Mouse (Mus musculus) hindlimb bud, embryonic 11.5 days (tissue): ENCODE measurements at regions not wholly inside any gene's neighbourhood (a gene's known extent, or its start where the extent isn't known, plus 50 kb on each side); places are given as distances from the start of the nearest gene placed in this dataset.

ENCODE experiments used
- DNase-seq: peaks from one replicate; pipeline ENCODE4 v3.0.0-alpha.2; 2012; ENCODE audit warnings: low read depth, low spot score; ENCODE audit errors: extremely low spot score

DNA sequence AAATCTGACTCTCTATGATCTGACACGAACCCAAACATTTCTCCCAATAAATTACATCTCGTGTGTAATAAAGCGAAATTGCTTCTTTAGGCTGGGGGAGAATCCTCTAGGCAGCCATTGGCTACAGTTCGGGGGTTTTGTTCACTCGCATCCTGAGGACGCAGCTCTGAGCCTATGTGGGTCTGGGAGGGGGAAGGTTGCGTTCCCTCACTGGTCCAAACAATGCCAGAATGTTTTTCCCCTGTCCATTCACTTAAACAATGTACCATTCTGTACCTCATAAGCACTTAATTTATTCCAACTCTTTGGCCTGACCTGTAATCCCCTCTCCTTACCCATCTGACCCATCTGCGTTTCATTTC lies 308.6 kb downstream of the Spry2 start:
- DNase-seq, result no peak

GRCm38 (mm10) chr14:105584632-105585031 lies 312.0 kb downstream of the Spry2 start:
- DNase-seq, result no peak

DNA sequence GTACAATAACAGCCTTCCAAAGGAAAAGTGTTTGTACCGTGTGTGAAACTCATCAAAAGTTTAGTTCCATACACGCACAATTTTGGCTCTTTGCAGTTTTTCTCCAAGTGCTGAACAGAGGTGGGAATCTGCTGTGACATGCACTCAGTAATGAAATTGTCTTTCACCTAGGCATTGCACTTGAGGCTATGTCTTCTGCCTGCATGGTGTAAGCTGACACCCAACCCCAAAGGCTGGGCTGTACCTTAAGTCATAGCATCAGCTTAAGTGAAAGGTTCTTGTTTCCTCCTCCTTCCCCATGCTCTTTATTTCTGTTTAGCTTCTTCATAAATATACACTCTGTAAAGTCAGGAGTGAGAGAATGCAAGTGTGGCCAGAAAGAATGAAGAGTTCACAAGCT lies 313.1 kb downstream of the Spry2 start:
- no peak for DNase-seq

DNA sequence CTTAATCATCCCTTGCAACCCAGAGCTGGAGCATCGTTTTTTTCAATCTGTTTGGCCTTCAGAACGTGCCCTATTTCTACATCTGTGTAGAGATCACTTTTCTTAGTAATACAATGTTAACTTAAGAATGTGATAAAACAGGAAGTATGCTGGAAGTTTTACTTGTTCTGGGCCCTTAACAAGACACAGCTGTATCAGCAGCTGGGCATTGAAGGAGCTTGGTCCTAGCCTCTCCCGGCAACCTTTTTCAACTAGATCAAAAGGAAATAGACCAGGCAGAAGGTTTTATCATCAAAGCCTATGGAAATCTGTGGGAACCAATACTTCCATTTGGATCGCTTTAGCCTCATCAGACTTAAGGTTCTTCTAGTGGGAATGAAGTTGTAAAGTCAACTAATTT lies 317.9 kb downstream of the Ndfip2 start:
- no peak for DNase-seq

DNA sequence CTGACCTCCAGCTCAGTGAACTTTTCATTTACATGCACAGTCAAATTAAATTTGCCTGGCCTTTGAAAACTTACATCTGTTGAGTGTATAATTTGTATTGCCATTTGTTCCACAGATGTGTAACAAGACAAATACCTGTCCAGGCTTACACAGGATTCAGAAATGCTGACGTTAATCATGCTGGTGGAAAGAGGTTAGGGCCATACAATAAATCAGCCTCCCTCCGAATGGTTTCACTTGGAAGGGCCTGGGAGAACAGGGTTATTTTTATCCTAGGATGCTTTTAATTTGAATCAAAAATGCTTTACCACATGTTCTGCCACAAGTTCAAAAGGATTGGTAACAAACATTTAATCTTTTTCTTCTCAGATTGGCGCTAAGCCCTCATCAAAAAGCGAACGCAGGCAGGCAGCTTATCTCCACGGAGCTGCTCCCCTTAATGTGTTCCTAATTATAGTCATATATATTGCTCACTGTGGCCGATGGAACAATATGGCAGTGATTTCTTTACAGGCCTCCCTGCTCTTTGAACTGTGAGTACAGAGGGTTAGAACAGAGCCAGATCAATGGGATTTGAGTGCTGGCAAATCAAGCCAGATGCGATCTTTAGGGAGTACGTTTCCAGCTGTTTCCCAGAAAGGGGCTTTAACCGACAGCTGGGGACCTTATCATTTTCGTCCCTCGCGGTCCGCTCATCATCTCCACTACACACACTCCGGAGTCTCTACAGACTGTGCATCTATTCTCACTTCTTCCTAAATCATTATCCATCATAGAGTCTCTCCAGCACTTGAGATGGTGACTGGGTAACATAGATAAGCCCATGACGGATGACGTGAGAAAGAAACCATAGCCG lies 313.9 kb downstream of the Ndfip2 start:
- DNase-seq, result no peak

GRCm38 (mm10) chr14:105570156-105570555 lies 311.8 kb downstream of the Ndfip2 start:
- DNase-seq, result no peak

DNA sequence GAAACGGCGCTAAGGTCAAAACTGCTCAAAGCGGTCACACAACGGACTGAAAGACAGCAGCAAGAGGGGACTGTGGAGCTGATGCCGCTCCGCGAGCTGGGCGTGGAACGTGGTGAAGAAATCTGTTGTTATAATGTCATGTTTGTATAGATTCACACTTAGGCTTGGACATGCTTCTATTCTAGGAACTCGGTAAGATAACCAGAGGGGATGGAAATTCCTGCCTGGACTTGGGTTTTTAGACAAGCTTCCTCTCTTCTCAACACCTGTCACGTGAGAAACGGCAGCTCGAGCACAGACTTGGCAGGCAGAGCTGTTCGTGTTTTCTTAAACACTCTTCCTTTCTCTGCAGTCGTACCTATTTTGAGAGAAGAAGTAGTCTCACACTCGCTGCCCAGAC lies 307.5 kb downstream of the Ndfip2 start:
- DNase-seq, result no peak

DNA sequence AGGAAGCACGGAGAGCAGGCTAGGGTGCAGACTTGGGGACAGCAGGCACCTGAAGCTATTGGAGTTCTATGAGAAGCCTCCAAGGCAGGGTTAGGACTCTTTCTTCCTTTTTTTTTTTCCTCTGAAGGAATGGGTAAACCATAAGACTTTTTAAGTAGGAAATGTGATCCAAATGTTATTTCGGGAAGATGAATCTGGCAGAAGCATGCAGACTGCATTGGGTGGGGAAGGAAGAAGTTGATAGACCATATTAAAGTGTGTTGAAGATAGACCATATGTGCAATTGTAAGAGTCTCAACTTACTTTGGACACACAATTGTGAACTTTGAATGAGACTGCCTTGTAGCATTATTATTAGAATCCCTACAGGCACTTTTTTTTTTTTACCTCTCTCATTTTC lies 304.5 kb downstream of the Ndfip2 start:
- no peak for DNase-seq

- DNase-seq, result no peak
These were observed 298.4 kb downstream of the Ndfip2 start for GRCm38 (mm10) chr14:105556813-105557212.

DNA sequence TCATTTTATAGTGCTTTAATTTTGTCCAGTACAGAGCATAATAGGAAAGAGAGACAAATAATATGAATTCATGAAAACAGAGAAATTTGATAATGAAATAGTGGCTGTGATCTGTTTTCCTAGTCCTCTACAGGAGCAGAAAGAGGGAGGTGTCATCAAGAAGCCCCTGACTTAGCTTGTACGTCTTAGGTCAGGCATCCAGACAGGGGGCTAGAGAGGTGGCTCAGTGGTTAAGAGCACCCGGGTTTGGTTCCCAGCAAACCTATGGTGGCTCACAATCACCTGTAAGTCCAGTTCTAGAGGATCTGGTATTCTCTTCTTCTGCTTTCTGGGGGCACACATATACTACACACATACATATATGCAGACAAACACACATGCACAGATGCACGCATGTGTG lies 285.7 kb downstream of the Ndfip2 start:
- no peak for DNase-seq

GRCm38 (mm10) chr14:105542486-105543145 lies 284.2 kb downstream of the Ndfip2 start:
- DNase-seq, result no peak

GRCm38 (mm10) chr14:105542090-105542485 lies 283.7 kb downstream of the Ndfip2 start:
- no peak for DNase-seq

DNA sequence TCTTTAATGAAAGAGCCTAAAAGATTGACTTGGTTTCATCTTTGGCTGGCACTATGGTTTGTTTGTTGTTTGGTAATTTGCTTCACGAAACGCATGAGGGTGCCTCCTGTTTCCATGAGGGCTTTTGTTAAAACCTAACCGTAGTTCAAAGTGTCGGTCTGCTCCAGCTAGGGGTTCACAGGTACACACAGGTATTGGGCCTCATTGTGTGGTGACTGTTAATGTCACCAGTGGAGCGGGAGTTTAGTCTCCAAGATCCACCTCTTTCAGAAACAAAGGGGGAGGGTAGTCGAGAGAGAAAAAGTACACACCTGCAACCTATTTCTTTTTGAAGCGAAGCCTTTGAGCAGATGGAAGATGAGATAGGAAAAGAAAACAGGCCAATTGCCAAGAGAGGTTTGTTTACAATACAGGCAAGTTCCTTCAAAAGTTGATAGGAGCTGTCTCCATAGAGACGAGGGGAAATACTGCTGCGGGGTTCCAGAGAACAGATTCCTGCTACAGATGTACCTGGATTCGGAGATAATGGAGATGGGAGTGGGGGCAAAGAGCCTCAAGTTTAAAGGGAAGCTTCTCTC lies 273.9 kb downstream of the Ndfip2 start:
- no peak for DNase-seq

DNA sequence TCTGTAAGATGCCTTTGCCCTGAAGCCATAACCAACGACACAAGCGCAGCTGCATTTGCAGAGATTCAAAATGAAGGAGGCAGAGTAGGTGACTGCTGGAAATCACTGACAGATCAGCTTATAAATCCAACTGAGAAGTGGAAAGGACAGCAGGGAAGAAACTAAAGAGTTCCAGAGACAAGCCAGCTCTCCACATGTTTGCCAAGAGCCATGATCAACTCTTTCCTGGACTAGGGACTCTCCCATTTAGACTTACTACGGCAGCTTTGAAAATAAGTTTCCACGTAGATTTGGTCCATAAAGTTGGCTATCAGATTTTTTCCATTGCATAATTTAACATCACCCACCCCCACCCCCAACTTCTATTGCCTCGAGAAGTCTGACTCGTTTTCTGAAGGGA lies 269.7 kb downstream of the Ndfip2 start:
- no peak for DNase-seq

GRCm38 (mm10) chr14:105523849-105524248 lies 265.5 kb downstream of the Ndfip2 start:
- DNase-seq, result no peak

DNA sequence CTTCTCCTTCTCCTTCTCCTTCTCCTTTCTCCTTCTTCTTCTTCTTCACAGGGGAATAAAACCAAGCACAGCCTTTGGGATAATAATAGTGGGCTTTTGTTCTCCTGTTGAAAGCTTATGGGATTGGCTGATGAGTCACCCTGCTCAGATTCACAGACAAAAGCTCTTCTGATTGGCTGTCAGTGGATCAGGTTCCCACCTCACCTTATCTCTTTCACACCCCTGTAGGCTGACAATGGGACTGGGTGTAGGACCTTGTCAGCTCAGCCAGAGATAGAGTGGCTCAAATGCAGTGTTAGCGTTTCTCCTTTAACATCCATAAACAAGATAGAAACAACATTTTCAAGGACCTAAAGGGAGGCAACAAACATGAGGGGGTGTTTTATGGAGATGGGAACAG lies 263.9 kb downstream of the Ndfip2 start:
- DNase-seq, result no peak

DNA sequence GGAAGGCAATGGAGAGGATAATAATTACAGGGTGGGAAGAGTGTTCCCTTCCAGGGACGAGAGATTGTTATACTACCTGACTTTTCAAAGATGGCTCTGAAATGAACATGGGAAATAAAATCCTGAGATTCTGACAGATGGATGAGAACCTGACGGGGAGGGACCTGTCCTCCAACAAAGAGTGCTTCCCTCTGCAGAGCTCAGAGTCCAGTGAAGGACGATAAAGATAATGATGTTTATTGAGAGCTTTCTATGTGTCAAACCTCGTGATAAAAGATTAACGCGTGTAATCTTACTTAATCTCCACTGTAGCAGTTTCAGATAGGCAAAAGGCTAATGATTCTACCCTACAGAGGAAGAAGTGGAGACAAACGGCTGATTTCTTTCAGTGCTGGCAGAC lies 260.3 kb downstream of the Ndfip2 start:
- DNase-seq, result no peak

DNA sequence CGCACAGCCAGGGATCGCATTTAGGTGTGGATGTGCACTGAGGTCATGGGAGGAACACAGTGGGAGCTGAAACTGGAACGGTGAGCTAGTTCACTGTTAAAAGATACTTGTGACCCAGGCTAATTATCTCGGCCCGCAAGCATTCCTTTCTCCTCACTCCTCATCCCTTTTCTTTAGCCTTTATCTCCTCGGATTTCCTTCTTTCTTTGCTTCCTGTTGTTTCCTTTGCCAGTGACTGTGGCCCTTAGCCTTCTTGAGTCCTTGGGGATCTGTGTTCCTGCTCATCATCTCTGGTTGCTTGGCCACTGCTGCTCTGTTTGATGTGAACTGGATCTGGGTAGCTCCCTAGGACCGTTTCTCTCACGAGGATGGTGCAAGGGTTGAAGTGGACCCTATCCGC lies 256.0 kb downstream of the Ndfip2 start:
- no peak for DNase-seq

DNA sequence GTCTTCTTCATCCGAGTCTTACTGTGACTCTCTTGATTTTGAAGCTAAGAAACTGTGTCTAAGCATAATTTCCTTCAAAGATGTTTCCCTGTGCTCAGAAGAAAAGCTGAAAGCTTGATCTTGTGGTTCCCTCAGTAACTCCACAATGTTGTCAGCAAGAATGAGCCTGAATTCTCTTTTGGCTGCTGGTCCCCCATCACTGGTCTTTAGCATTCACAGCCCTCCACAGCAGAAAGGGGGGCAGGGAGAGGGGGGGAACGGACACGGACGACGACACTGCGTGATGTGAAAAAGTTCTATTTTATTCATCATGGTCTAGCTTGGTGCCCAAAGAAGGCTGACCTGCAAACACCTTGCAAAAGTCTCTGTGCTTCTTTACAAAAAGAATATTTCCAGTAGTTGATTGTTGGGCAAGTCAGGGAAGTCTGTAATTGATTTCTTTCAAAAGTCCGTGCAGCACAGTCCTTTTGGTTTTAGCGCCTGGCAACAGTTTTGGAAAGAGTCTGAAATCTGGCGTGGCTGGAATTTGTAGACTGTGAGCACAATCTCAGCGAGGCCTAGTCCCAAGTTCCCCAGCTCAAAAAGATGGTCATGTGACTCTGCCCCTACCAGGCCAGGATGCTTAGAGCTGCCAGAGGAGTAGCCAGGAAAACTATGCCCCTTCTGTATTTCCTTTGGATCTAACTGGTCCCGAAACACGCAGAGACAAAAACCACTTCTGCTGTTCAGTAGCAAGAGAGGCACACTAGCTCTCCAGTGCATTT lies 254.7 kb downstream of the Ndfip2 start:
- DNase-seq, result no peak

DNA sequence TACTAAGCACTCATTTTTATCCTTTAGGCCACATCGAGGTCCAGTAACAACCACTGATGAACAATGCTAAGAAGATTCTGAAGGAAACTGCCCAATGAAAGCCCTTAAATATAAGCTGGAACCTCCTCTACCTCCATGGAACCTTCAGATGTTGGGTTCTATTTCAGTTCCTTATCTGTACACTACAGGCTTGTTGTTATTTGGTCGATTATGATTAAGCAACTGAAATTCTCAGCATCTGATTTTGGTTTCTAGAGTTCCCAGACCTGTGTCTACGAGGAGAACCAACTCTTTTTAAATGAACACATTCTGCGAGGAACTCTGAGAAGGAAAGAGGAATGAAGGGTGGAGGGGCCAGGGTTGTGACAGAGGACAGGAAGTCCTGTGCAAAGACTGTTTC lies 253.5 kb downstream of the Ndfip2 start:
- DNase-seq, result no peak

DNA sequence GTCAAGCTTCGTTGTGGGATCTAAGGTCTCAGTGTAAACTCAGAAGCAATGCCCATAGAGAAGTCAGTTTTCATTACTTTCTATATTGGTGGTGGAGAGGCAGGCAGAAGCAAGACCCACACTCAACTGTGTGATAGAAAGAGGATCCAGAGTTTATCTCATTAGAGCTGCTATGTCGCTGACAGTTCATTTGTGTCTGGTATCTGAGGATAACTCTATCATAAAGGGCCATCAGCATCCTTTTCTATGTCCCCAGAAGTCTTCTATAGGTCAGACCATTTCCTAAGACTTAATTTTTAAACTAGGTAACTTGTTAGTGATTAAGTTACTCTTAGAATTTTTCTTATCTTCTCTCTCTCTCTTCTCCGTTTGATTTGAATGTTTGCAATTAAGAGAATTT lies 252.8 kb downstream of the Ndfip2 start:
- no peak for DNase-seq

GRCm38 (mm10) chr14:105505261-105505660 lies 246.9 kb downstream of the Ndfip2 start:
- DNase-seq, result no peak
